Mouse (Mus musculus) small intestine, adult 2 months (tissue): ENCODE data around the gene 4930519P11Rik.

Experiments used
- CTCF ChIP-seq: fragments of 200-500 bp; IDR thresholded peaks from 2 replicates; pipeline ENCODE4 v1.5.1; 2012; ENCODE audit warnings: low read depth, mild to moderate bottlenecking, control low read depth, inconsistent platforms, low read length, moderate library complexity, mixed read lengths; ENCODE audit not compliant: insufficient replicate concordance, insufficient read length; ENCODE audit errors: extremely low read depth
- POLR2A ChIP-seq: fragments of 200-500 bp; IDR thresholded peaks from 2 replicates; pipeline ENCODE4 v1.6.1; 2012; ENCODE audit warnings: low read depth, mild to moderate bottlenecking, control low read depth, inconsistent platforms, low read length, moderate library complexity

GRCm38 (mm10) chr2:154617061-154617460, 3.8 kb upstream of the 4930519P11Rik start:
- TF ChIP-seq CTCF = no peak
- no peak for TF ChIP-seq POLR2A
